11 mouse cellular contexts compared by ENCODE assay signal in genomic region chr1:175603390-175603789, GRCm38 (mm10). TPM values are rescaled to one million over a fixed set of nuclear protein-coding genes. Genes with fewer than 3 reads are reported as not detected.
DNase-seq lines count a peak whose midpoint lies in the region; ATAC-seq and TF ChIP-seq lines count a peak whose summit lies in the region.
"Had no signal": no experiment of that assay in that cellular context is flagged by ENCODE, and none has a peak within 500 bp of the region (broad histone marks: within the 10 kb centered on the region; RNA-seq: fewer than 3 reads in every experiment).

No protein-coding gene starts in this region.

- H3K27me3 ChIP-seq in midbrain, embryonic 15.5 days (replicated peaks): no peaks in the 10 kb centered on the region
- H3K27me3 ChIP-seq: embryonic facial prominence, embryonic 15.5 days; heart, embryonic 13.5 days had no signal

- peak; percentile 73 for TF ChIP-seq CTCF in layer of hippocampus, adult 2 months (conservative IDR thresholded peaks at IDR 0.05)

- H3K4me3 ChIP-seq in layer of hippocampus, adult 2 months: no peak overlapping the region
- no peak overlapping the region for H3K4me3 ChIP-seq in midbrain, embryonic 15.5 days
- H3K4me3 ChIP-seq: embryonic facial prominence, embryonic 15.5 days; heart, embryonic 13.5 days had no signal

- H3K4me1 ChIP-seq in midbrain, embryonic 15.5 days: no peaks in the 10 kb centered on the region
- H3K4me1 ChIP-seq: embryonic facial prominence, embryonic 15.5 days; heart, embryonic 13.5 days had no signal

- H3K9ac ChIP-seq in midbrain, embryonic 15.5 days: no peak overlapping the region
- H3K9ac ChIP-seq: embryonic facial prominence, embryonic 15.5 days; heart, embryonic 13.5 days had no signal

- no peaks in the 10 kb centered on the region for H3K9me3 ChIP-seq in midbrain, embryonic 15.5 days
- H3K9me3 ChIP-seq: embryonic facial prominence, embryonic 15.5 days; heart, embryonic 13.5 days had no signal

- H3K27ac ChIP-seq in layer of hippocampus, adult 2 months: no peak overlapping the region
- no peak overlapping the region for H3K27ac ChIP-seq in midbrain, embryonic 15.5 days
- H3K27ac ChIP-seq: embryonic facial prominence, embryonic 15.5 days; heart, embryonic 13.5 days had no signal

- 65% methylated on average over 6 of the region's 6 CpGs for WGBS in midbrain, embryonic 15.5 days

- ATAC-seq in midbrain, embryonic 15.5 days (replicated peaks): peak; percentile 76; the same call in 1 of the 2 replicates

- DNase-seq in adrenal gland, postnatal 10 days: peak; percentile 13
- DNase-seq in adrenal gland, adult 8-10 months: no peak
- no peak for DNase-seq in layer of hippocampus, adult 2 months (ENCODE audit: low spot score in 2 of 2)
- no peak for DNase-seq in layer of hippocampus, adult 9-11 months
- peak; percentile 23 to 53 for DNase-seq in cerebellum, postnatal 25 days
- DNase-seq in spleen, adult 12 weeks (ENCODE audit: low spot score): no peak
- DNase-seq in gastrocnemius, adult 18-20 months (ENCODE audit: low spot score): no peak

- no peak overlapping the region for H3K4me2 ChIP-seq in midbrain, embryonic 15.5 days
- H3K4me2 ChIP-seq: embryonic facial prominence, embryonic 15.5 days; heart, embryonic 13.5 days had no signal

- H3K36me3 ChIP-seq in midbrain, embryonic 15.5 days (replicated peaks): peaks cover 16% of the 10 kb centered on the region; the same call in 1 of the 2 replicates

RNA-seq across cellular contexts. Expression of gene Kmo, which starts 16.8 kb away (rescaled TPM):
- total RNA-seq in adrenal gland, postnatal 10 days (2021): 10 to 100 TPM in 1 of 2 experiments, 1 to 10 TPM in 1; 5.9 to 12.2 TPM
- 1 to 10 TPM in 3 of 4 experiments, under 1 TPM in 1; 0.32 to 1.6 (median 1.1) TPM for total RNA-seq in adrenal gland, adult 8-10 months (2022)
- total RNA-seq in layer of hippocampus, adult 2 months (2021): under 1 TPM in 1 of 2 experiments, not detected in 1; 0.15 TPM
- 0.11 and 0.18 TPM in 2 replicates for polyA plus RNA-seq in midbrain, embryonic 15.5 days (2015; fragmentation: Nextera tagmentation; extraction: Ambion mirVana)
- total RNA-seq in gastrocnemius, adult 18-20 months (2021): under 1 TPM; 0.09 to 0.14 TPM
- total RNA-seq: layer of hippocampus, postnatal 25 days had no signal

RNA-seq across cellular contexts. Expression of gene Fh1, which starts 22.0 kb away (rescaled TPM):
- total RNA-seq in adrenal gland, postnatal 10 days (2021): 100 to 1,000 TPM; 421 to 465 TPM
- 100 to 1,000 TPM; 106 to 187 (median 148) TPM for total RNA-seq in adrenal gland, adult 8-10 months (2022)
- 10 to 100 TPM; 73.2 to 73.6 TPM for total RNA-seq in layer of hippocampus, adult 2 months (2021)
- polyA plus RNA-seq in midbrain, embryonic 15.5 days (2015; fragmentation: Nextera tagmentation; extraction: Ambion mirVana): 91.9 and 102 TPM in 2 replicates
- total RNA-seq in gastrocnemius, adult 18-20 months (2021): 100 to 1,000 TPM; 241 to 256 TPM

Comparison
In these comparisons a context has a peak if more than half of its experiments do, and no peak if none do; other contexts are left out.
1. DNase-seq: peak in adrenal gland, postnatal 10 days (single experiment) and cerebellum, postnatal 25 days (2 of 2); none in adrenal gland, adult 8-10 months (single experiment), layer of hippocampus, adult 2 months (0 of 2), layer of hippocampus, adult 9-11 months (single experiment), spleen, adult 12 weeks (single experiment) and gastrocnemius, adult 18-20 months (single experiment).